Mouse (Mus musculus) MEL (cell line): ENCODE results near the gene Mapk1.

Experiments
- CTCF ChIP-seq, 3 experiments: IDR thresholded peaks in 2 of 3; conservative IDR thresholded peaks in 1 of 3; 2 replicates each; pipeline ENCODE4 v1.5.1; 2011 to 2012; ENCODE audit warnings: low read length in 3 of 3, low read depth in 2 of 3, mild to moderate bottlenecking in 2 of 3, improper control_type of control experiment in 1 of 3, inconsistent platforms in 1 of 3, mixed read lengths in 1 of 3, moderate library complexity in 1 of 3; ENCODE audit not compliant: control insufficient read depth in 1 of 3, insufficient read depth in 1 of 3, poor library complexity in 1 of 3, severe bottlenecking in 1 of 3
- EP300 ChIP-seq, 2 experiments: IDR thresholded peaks; 2 replicates each; pipeline ENCODE4 v1.6.1; 2011; ENCODE audit warnings: improper control_type of control experiment in 2 of 2, low read length in 2 of 2, low read depth in 1 of 2, mild to moderate bottlenecking in 1 of 2
- GABPA ChIP-seq: IDR thresholded peaks from 2 replicates; pipeline ENCODE4 v1.6.1; 2012; ENCODE audit warnings: low read depth, mild to moderate bottlenecking, inconsistent platforms, low read length, improper control_type of control experiment, moderate library complexity
- MAFK ChIP-seq: IDR thresholded peaks from 2 replicates; pipeline ENCODE4 v1.6.1; 2011; ENCODE audit warnings: low read depth, mild to moderate bottlenecking, low read length, improper control_type of control experiment, borderline replicate concordance
- TBP ChIP-seq: IDR thresholded peaks from 2 replicates; pipeline ENCODE4 v1.8.0; 2011; ENCODE audit warnings: low read depth, low read length, improper control_type of control experiment

DNA sequence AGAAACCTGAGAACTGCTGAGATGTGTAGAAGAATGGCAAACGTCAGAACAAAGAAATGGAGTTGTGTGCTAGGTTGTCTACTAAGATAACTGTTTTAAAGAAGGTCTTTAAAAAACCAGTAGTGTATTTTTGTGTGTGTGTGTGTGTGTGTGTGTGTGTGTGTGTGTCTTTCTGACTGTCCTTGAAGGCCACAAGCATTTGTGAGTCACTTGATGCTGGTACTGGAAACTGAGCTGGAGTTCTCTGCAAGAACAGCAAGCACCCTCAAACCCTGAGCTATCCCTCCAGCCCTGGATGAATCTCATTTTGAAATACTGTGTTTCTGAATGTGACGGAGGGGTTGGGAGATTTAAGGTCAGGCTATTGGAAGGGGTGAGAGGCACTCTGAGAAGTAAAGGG is 4.1 kb downstream of the Mapk1 start:
- TF ChIP-seq CTCF (IDR thresholded peaks at IDR 0.05 in 2 of 3, conservative IDR thresholded peaks at IDR 0.05 in 1 of 3; ENCODE audit: control insufficient read depth in 1 of 3, insufficient read depth in 1 of 3, low read depth in 2 of 3, low read length in 3 of 3, poor library complexity in 1 of 3, severe bottlenecking in 1 of 3) (no peak), EP300 (IDR thresholded peaks at IDR 0.05; ENCODE audit: low read depth in 1 of 2, low read length in 2 of 2) (no peak), GABPA (no peak), TBP (no peak), MAFK (no peak)
